Mouse (Mus musculus) hindbrain, embryonic 14.5 days (tissue): Measurements from ENCODE around the gene Mpv17l2. TPM values are rescaled to one million over a fixed set of nuclear protein-coding genes. Genes with fewer than 3 reads are reported as not detected.

Experiments used
- ATAC-seq: fragments of 200-750 bp; cut with Nextera tagmentation; 2 replicates; pipeline ENCODE4 v1.8.0; 2017; ENCODE audit warnings: moderate number of reproducible peaks, mild to moderate bottlenecking, moderate TSS enrichment, moderate library complexity; ENCODE audit not compliant: low FRiP score
- DNase-seq: peaks from one replicate; pipeline ENCODE4 v3.0.0-alpha.2; 2015; ENCODE audit warnings: low spot score
- H3K27ac ChIP-seq: fragments of 300-500 bp; sonication (generic); 2 replicates; pipeline ENCODE4 v1.5.1; 2014; ENCODE audit warnings: mild to moderate bottlenecking, moderate library complexity
- H3K27me3 ChIP-seq: fragments of 300-500 bp; sonication (generic); 2 replicates; pipeline ENCODE4 v1.6.1; 2014; ENCODE audit warnings: mild to moderate bottlenecking, low read length, mixed read lengths; ENCODE audit not compliant: control insufficient read depth, insufficient read depth
- H3K36me3 ChIP-seq: fragments of 300-500 bp; sonication (generic); replicated peaks from 2 replicates; pipeline ENCODE4 v1.6.1; 2014; ENCODE audit not compliant: control insufficient read depth, insufficient read depth
- H3K4me1 ChIP-seq: fragments of 300-500 bp; sonication (generic); replicated peaks from 2 replicates; pipeline ENCODE4 v1.6.1; 2014; ENCODE audit warnings: antibody characterized with exemption, low read length, mixed read lengths; ENCODE audit not compliant: control insufficient read depth, insufficient read depth
- H3K4me2 ChIP-seq: fragments of 300-500 bp; sonication (generic); replicated peaks from 2 replicates; pipeline ENCODE4 v1.6.1; 2014; ENCODE audit warnings: mild to moderate bottlenecking, moderate library complexity
- H3K4me3 ChIP-seq: fragments of 300-500 bp; sonication (generic); replicated peaks from 2 replicates; pipeline ENCODE4 v1.5.1; 2014; ENCODE audit warnings: mild to moderate bottlenecking, low read length
- H3K9ac ChIP-seq: fragments of 300-500 bp; sonication (generic); 2 replicates; pipeline ENCODE4 v1.6.1; 2014
- H3K9me3 ChIP-seq: fragments of 300-500 bp; sonication (generic); 2 replicates; pipeline ENCODE4 v1.6.1; 2016; ENCODE audit warnings: low read length; ENCODE audit not compliant: control insufficient read depth
- WGBS: fragments of 180-500 bp; shearing (Covaris S2); extraction: QIAGEN DNeasy Blood & Tissue Kit; methylation state at CpG from one replicate; pipeline ENCODE4 v1.1.7; 2014; 5-methylcytosine and 5-hydroxymethylcytosine counted together
- microRNA-seq: library from miRNA; unstranded; fragments of <30 nt; microRNA quantifications from one replicate; pipeline ENCODE4, GENCODE M21; 2016
- polyA plus RNA-seq: library from polyadenylated mRNA; unstranded; fragments of >200 nt; fragmentation: Nextera tagmentation; extraction: Ambion mirVana; gene quantifications from 2 replicates; pipeline ENCODE4 v1.2.1, GENCODE M21; 2014

Mpv17l2 gene
- polyA plus RNA-seq, 1 experiment from 2014 or later: 43.5 TPM

DNA sequence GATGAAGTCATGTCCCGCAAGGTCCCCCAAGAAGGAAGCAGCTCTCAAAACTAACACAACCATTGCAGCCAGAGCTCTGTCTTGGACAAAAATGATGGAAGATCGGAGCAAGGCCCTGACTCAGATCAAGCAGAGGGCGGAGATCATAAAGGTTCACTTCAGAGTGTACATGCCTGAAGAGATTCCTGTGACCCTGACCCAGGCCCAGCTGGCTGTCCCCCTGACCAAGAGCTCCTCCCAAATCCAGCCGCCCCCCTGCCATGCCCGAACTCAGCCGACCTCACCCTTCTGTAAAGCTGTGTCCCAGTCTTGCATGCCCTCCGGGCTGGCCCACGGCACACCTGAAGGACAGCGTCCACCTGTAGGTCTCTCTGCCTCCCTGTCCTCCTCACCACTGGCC is 51.0 kb downstream of the Mpv17l2 start:
- Histone ChIP-seq H3K4me2 (no peak overlapping the region), H3K27me3 (no peaks in the 10 kb centered on the region), H3K9me3 (no peaks in the 10 kb centered on the region), H3K4me3 (no peak overlapping the region), H3K4me1 (no peaks in the 10 kb centered on the region), H3K36me3 (no peaks in the 10 kb centered on the region), H3K9ac (no peak overlapping the region), H3K27ac (no peak overlapping the region)
- 90% methylated on average over 9 of the region's 9 CpGs for WGBS
- no peak for DNase-seq
- ATAC-seq: no peak

Small RNAs within 50 kb of the gene (microRNA-seq; reads per million reads assigned to microRNA genes)
- 0.81 reads per million for gene Mir7240

Other genes with a start within 250 kb of the Mpv17l2 start
- 328 and 332 TPM in 2 replicates for gene Fkbp8, start 233.2 kb downstream of the Mpv17l2 start, polyA plus RNA-seq
- 45.4 and 46.5 TPM in 2 replicates for gene Kxd1, start 233.0 kb downstream of the Mpv17l2 start, polyA plus RNA-seq
- 14.8 and 15.1 TPM in 2 replicates for gene Ell, start 221.5 kb downstream of the Mpv17l2 start, polyA plus RNA-seq
- gene Isyna1, start 166.6 kb downstream of the Mpv17l2 start, polyA plus RNA-seq: 86.8 and 96.6 TPM in 2 replicates
- 165 and 173 TPM in 2 replicates for gene Ssbp4, start 152.1 kb downstream of the Mpv17l2 start, polyA plus RNA-seq
- 0.98 and 1.6 TPM in 2 replicates for gene Lrrc25, start 144.8 kb downstream of the Mpv17l2 start, polyA plus RNA-seq
- gene Gdf15, start 128.5 kb downstream of the Mpv17l2 start, polyA plus RNA-seq: 0.14 and 0.28 TPM in 2 replicates
- 74.0 and 89.3 TPM in 2 replicates for gene Pgpep1, start 100.6 kb downstream of the Mpv17l2 start, polyA plus RNA-seq
- gene Lsm4, start 87.7 kb downstream of the Mpv17l2 start, polyA plus RNA-seq: 180 and 197 TPM in 2 replicates
- gene Jund, start 62.0 kb downstream of the Mpv17l2 start, polyA plus RNA-seq: 128 and 144 TPM in 2 replicates
- gene Iqcn, start 57.5 kb downstream of the Mpv17l2 start, polyA plus RNA-seq: 0.07 and 0.15 TPM in 2 replicates
- gene Gm3336, start 42.4 kb downstream of the Mpv17l2 start, polyA plus RNA-seq: not detected in 2 replicates
- 0.21 and 0.32 TPM in 2 replicates for gene Pde4c, start 37.2 kb downstream of the Mpv17l2 start, polyA plus RNA-seq
- gene Rab3a, start 6.3 kb downstream of the Mpv17l2 start, polyA plus RNA-seq: 519 and 565 TPM in 2 replicates
- 83.0 and 84.6 TPM in 2 replicates for gene Pik3r2, start 15.8 kb upstream of the Mpv17l2 start, polyA plus RNA-seq
- 23.3 and 26.6 TPM in 2 replicates for gene Mast3, start 44.1 kb upstream of the Mpv17l2 start, polyA plus RNA-seq
- 0.09 TPM in 1 of 2 replicates, not detected in the other for gene Il12rb1, start 47.5 kb upstream of the Mpv17l2 start, polyA plus RNA-seq
- 7.2 and 8.7 TPM in 2 replicates for gene Arrdc2, start 78.8 kb upstream of the Mpv17l2 start, polyA plus RNA-seq
- gene Kcnn1, start 102.3 kb upstream of the Mpv17l2 start, polyA plus RNA-seq: 10.0 and 14.3 TPM in 2 replicates
- gene Ccdc124, start 113.0 kb upstream of the Mpv17l2 start, polyA plus RNA-seq: 155 and 158 TPM in 2 replicates
- gene Slc5a5, start 131.8 kb upstream of the Mpv17l2 start, polyA plus RNA-seq: 1.5 and 1.8 TPM in 2 replicates
- 2,214 and 2,704 TPM in 2 replicates for gene Rpl18a, start 136.5 kb upstream of the Mpv17l2 start, polyA plus RNA-seq
- gene Map1s, start 145.0 kb upstream of the Mpv17l2 start, polyA plus RNA-seq: 49.6 and 51.4 TPM in 2 replicates